Mouse (Mus musculus) lung, postnatal 0 days (tissue): ENCODE data around the gene Nampt. TPM values are rescaled to one million over a fixed set of nuclear protein-coding genes. Genes with fewer than 3 reads are reported as not detected.
"Not testable (repeated sequence)": the region's sequence is repeated elsewhere in the genome, so short reads cannot be mapped to it uniquely, and the experiment has no call there.

Source experiments
- ATAC-seq: fragments of 200-750 bp; cut with Nextera tagmentation; 2 replicates; pipeline ENCODE4 v1.8.0; 2017; ENCODE audit warnings: moderate library complexity
- DNase-seq: peaks from one replicate; pipeline ENCODE4 v3.0.0-alpha.2; 2016; ENCODE audit warnings: low spot score
- H3K27ac ChIP-seq: fragments of 300-500 bp; sonication (generic); 2 replicates; pipeline ENCODE4 v1.5.1; 2014; ENCODE audit warnings: antibody characterized with exemption, mild to moderate bottlenecking, low read length, mixed read lengths
- H3K27me3 ChIP-seq: fragments of 300-500 bp; sonication (generic); replicated peaks from 2 replicates; pipeline ENCODE4 v1.6.1; 2014; ENCODE audit warnings: low read length, mixed read lengths; ENCODE audit not compliant: insufficient read depth
- H3K36me3 ChIP-seq: fragments of 300-500 bp; sonication (generic); 2 replicates; pipeline ENCODE4 v1.6.1; 2014; ENCODE audit warnings: low read length, mixed read lengths; ENCODE audit not compliant: insufficient read depth
- H3K4me1 ChIP-seq: fragments of 300-500 bp; sonication (generic); 2 replicates; pipeline ENCODE4 v1.6.1; 2014; ENCODE audit warnings: antibody characterized with exemption, low read depth, low read length, mixed read lengths; ENCODE audit not compliant: insufficient read depth
- H3K4me2 ChIP-seq: fragments of 300-500 bp; sonication (generic); replicated peaks from 2 replicates; pipeline ENCODE4 v1.6.1; 2014; ENCODE audit warnings: low read depth, mild to moderate bottlenecking, low read length, moderate library complexity, mixed read lengths
- H3K4me3 ChIP-seq: fragments of 300-500 bp; sonication (generic); 2 replicates; pipeline ENCODE4 v1.5.1; 2014; ENCODE audit warnings: low read depth, low read length
- H3K9ac ChIP-seq: fragments of 300-500 bp; sonication (generic); replicated peaks from 2 replicates; pipeline ENCODE4 v1.6.1; 2014; ENCODE audit warnings: low read depth, mild to moderate bottlenecking
- H3K9me3 ChIP-seq: fragments of 300-500 bp; sonication (generic); 2 replicates; pipeline ENCODE4 v1.6.1; 2016; ENCODE audit warnings: low read length, mixed read lengths
- CTCF ChIP-seq: IDR thresholded peaks from 2 replicates; pipeline ENCODE4 v1.5.1; 2016; ENCODE audit warnings: antibody characterized with exemption, mild to moderate bottlenecking
- EP300 ChIP-seq: IDR thresholded peaks from 2 replicates; pipeline ENCODE4 v1.6.1; 2016; ENCODE audit warnings: antibody characterized with exemption, mild to moderate bottlenecking, control low read depth
- WGBS: fragments of 180-500 bp; shearing (Covaris S2); extraction: QIAGEN DNeasy Blood & Tissue Kit; methylation state at CpG from one replicate; pipeline ENCODE4 v1.1.7; 2014; 5-methylcytosine and 5-hydroxymethylcytosine counted together
- polyA plus RNA-seq: library from polyadenylated mRNA; unstranded; fragments of >200 nt; fragmentation: Nextera tagmentation; extraction: Ambion mirVana; gene quantifications from 2 replicates; pipeline ENCODE4 v1.2.1, GENCODE M21; 2015

The Nampt gene
- polyA plus RNA-seq, 1 experiment from 2014 or later, result 18.7 TPM

DNA sequence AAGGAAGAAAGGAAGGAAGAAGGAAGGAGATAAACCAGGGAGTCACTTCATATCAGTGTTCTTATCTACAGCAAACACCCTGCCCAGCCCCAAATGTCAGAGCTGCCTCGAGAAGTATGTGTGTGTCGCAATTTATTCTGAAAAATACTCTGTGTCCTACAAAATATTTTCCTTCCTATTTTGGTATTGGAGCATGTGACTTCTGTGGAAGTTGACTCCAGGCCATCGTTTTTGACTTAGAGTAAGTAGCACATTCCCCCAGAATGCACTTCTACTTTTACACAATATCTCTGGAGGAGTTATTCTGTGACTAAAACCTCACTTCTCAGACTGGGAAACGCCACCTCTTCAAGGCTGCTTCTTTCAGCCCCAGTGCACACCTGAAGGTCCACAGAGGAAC, 71.1 kb downstream of the Nampt start:
- Histone ChIP-seq H3K4me1 (peaks cover 6% of the 10 kb centered on the region), H3K27ac (peak overlapping the region; percentile 62), H3K27me3 (no peaks in the 10 kb centered on the region), H3K9ac (no peak overlapping the region), H3K4me2 (no peak overlapping the region), H3K4me3 (no peak overlapping the region), H3K9me3 (no peaks in the 10 kb centered on the region), H3K36me3 (no peaks in the 10 kb centered on the region)
- peak; percentile 96 for DNase-seq
- ATAC-seq, result peak; percentile 91
- 17% methylated on average over 4 of the region's 4 CpGs for WGBS
- TF ChIP-seq EP300 (peak; percentile 86), CTCF (no peak)

DNA sequence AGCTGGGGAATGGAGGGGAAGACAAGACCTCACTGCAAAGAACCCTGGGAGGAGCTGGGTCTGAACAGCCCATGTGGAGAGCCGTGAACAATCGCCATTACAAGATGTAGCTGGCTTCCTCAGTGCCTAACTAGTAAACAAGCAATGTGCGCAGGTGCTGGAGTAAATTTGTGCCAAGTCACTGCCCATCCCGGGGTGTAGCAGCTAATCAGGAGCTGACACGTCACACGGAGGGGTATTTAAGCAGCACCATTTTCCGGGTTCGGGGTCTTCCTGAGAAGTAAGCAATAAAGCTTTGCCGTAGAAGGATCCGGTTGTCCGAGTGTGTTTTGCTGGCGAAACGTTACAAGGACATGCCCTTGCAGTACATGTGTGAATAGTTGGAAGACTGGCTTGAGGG, 71.9 kb downstream of the Nampt start:
- H3K4me3 ChIP-seq, H3K9me3 ChIP-seq, DNase-seq, ATAC-seq, H3K9ac ChIP-seq, H3K36me3 ChIP-seq, H3K4me1 ChIP-seq, H3K27me3 ChIP-seq, H3K4me2 ChIP-seq: not testable (repeated sequence)
- 88% methylated on average over 13 of the region's 13 CpGs for whole genome bisulfite sequencing
- peak overlapping the region; percentile 62; the same call in 1 of the 2 replicates for H3K27ac ChIP-seq

DNA sequence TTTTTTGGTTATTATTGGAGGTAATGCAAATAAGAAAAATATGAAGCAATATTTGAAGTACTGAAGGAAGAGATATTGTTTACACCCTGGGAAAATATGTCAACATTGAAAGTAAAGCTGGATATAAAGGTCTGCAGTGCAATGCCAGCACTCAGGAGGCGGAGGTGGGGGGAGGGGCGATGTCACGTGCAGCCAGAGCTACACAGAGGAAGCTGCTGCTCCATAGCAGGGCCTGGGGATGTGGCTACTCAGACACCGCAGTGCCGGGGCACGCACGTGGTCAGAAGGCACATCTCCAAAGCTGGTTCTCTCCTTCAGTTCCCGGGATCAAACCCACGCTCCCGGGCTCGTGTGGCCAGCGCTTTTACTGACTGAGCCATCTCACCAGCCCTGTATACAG, 73.9 kb downstream of the Nampt start:
- ATAC-seq (no peak), DNase-seq (no peak)
- H3K4me2 ChIP-seq, result no peak overlapping the region
- no peak overlapping the region for H3K9ac ChIP-seq
- no peak overlapping the region for H3K4me3 ChIP-seq
- H3K9me3 ChIP-seq, result no peaks in the 10 kb centered on the region
- no peaks in the 10 kb centered on the region for H3K36me3 ChIP-seq
- 34% methylated on average over 12 of the region's 12 CpGs for WGBS
- TF ChIP-seq CTCF (no peak), EP300 (no peak)
- H3K27ac ChIP-seq, result no peak overlapping the region
- no peaks in the 10 kb centered on the region for H3K27me3 ChIP-seq
- H3K4me1 ChIP-seq, result peaks cover 6% of the 10 kb centered on the region

GRCm38 (mm10) chr12:32895806-32896205, 76.5 kb downstream of the Nampt start:
- H3K4me2 ChIP-seq, result no peak overlapping the region
- TF ChIP-seq CTCF, result no peak
- no peak for TF ChIP-seq EP300
- H3K9ac ChIP-seq, result no peak overlapping the region
- WGBS, result 92% methylated on average over 1 of the region's 1 CpGs
- ATAC-seq (no peak), DNase-seq (no peak)
- peaks cover 3% of the 10 kb centered on the region; the same call in 1 of the 2 replicates for H3K4me1 ChIP-seq
- H3K27me3 ChIP-seq, result no peaks in the 10 kb centered on the region
- H3K9me3 ChIP-seq, result no peaks in the 10 kb centered on the region
- H3K27ac ChIP-seq, result no peak overlapping the region
- H3K36me3 ChIP-seq, result no peaks in the 10 kb centered on the region
- no peak overlapping the region for H3K4me3 ChIP-seq

- H3K9ac ChIP-seq, result no peak overlapping the region
- no peaks in the 10 kb centered on the region for H3K36me3 ChIP-seq
- no peak for TF ChIP-seq CTCF
- TF ChIP-seq EP300, result no peak
- 66% methylated on average over 7 of the region's 7 CpGs for WGBS
- no peaks in the 10 kb centered on the region for H3K4me1 ChIP-seq
- ATAC-seq (no peak), DNase-seq (no peak)
- no peak overlapping the region for H3K27ac ChIP-seq
- H3K9me3 ChIP-seq, result no peaks in the 10 kb centered on the region
- H3K4me3 ChIP-seq, result no peak overlapping the region
- no peak overlapping the region for H3K4me2 ChIP-seq
- no peaks in the 10 kb centered on the region for H3K27me3 ChIP-seq
Measured at GRCm38 (mm10) chr12:32896496-32896895, 77.2 kb downstream of the Nampt start.

GRCm38 (mm10) chr12:32897199-32898120, 78.1 kb downstream of the Nampt start:
- Histone ChIP-seq H3K4me1 (no peaks in the 10 kb centered on the region), H3K36me3 (no peaks in the 10 kb centered on the region), H3K27ac (no peak overlapping the region), H3K9ac (no peak overlapping the region), H3K4me3 (no peak overlapping the region), H3K27me3 (no peaks in the 10 kb centered on the region), H3K4me2 (no peak overlapping the region), H3K9me3 (no peaks in the 10 kb centered on the region)
- WGBS, result 48% methylated on average over 13 of the region's 13 CpGs
- no peak for TF ChIP-seq EP300
- peak; percentile 97 for TF ChIP-seq CTCF
- DNase-seq (peak; percentile 87), ATAC-seq (peak; percentile 82)
